Mouse (Mus musculus) lung, embryonic 14.5 days (tissue): ENCODE data around the gene Atp6v0a2. TPM values are rescaled to one million over a fixed set of nuclear protein-coding genes. Genes with fewer than 3 reads are reported as not detected.

Source experiments
- ATAC-seq: fragments of 200-750 bp; cut with Nextera tagmentation; 2 replicates; pipeline ENCODE4 v1.8.0; 2017; ENCODE audit warnings: mild to moderate bottlenecking, moderate TSS enrichment, moderate library complexity; ENCODE audit not compliant: insufficient read depth
- DNase-seq: peaks from one replicate; pipeline ENCODE4 v3.0.0-alpha.2; 2015
- H3K27ac ChIP-seq: fragments of 300-500 bp; sonication (generic); 2 replicates; pipeline ENCODE4 v1.5.1; 2014; ENCODE audit warnings: low read depth, mild to moderate bottlenecking, moderate library complexity
- H3K27me3 ChIP-seq: fragments of 300-500 bp; sonication (generic); 2 replicates; pipeline ENCODE4 v1.6.1; 2014; ENCODE audit warnings: low read length, control low read depth; ENCODE audit not compliant: insufficient read depth
- H3K36me3 ChIP-seq: fragments of 300-500 bp; sonication (generic); 2 replicates; pipeline ENCODE4 v1.6.1; 2014; ENCODE audit warnings: control low read depth; ENCODE audit not compliant: insufficient read depth
- H3K4me1 ChIP-seq: fragments of 300-500 bp; sonication (generic); 2 replicates; pipeline ENCODE4 v1.6.1; 2014; ENCODE audit warnings: antibody characterized with exemption, control low read depth; ENCODE audit not compliant: insufficient read depth
- H3K4me2 ChIP-seq: fragments of 300-500 bp; sonication (generic); 2 replicates; pipeline ENCODE4 v1.6.1; 2014; ENCODE audit warnings: mild to moderate bottlenecking
- H3K4me3 ChIP-seq: fragments of 300-500 bp; sonication (generic); 2 replicates; pipeline ENCODE4 v1.5.1; 2014; ENCODE audit warnings: low read depth, low read length
- H3K9ac ChIP-seq: fragments of 300-500 bp; sonication (generic); 2 replicates; pipeline ENCODE4 v1.6.1; 2014
- H3K9me3 ChIP-seq: fragments of 300-500 bp; sonication (generic); 2 replicates; pipeline ENCODE4 v1.6.1; 2016; ENCODE audit warnings: low read depth, low read length, control low read depth
- CTCF ChIP-seq: IDR thresholded peaks from 2 replicates; pipeline ENCODE4 v1.5.1; 2016; ENCODE audit warnings: antibody characterized with exemption, low read depth
- WGBS: fragments of 180-500 bp; shearing (Covaris S2); extraction: QIAGEN DNeasy Blood & Tissue Kit; methylation state at CpG from one replicate; pipeline ENCODE4 v1.1.7; 2014; 5-methylcytosine and 5-hydroxymethylcytosine counted together
- polyA plus RNA-seq: library from polyadenylated mRNA; unstranded; fragments of >200 nt; fragmentation: Nextera tagmentation; extraction: Ambion mirVana; gene quantifications from 2 replicates; pipeline ENCODE4 v1.2.1, GENCODE M21; 2014

Atp6v0a2 gene
- polyA plus RNA-seq, 1 experiment from 2014 or later, result 47.0 TPM

DNA sequence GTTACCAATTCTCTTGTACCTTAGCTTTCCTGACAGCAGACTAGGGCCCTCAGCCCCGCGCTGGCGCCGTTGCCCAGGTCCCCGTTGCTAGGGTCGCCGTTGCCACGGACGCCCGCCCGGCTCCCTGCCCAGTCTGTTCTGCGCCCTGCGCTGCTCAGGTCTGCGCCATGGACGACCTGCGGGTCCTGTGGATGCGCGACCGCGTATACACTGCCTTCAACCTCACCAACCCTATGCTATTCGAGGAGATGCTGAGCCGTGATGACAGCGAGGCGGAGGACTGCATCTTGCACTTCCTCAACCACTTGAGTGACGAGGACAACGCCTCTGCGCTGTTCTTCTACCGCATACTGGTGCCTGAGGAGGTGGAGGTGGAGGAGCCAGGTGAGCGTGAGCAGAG lies 96.6 kb downstream of the Atp6v0a2 start, which contains the start of gene Dnah10:
TSS of gene Dnah10 (plus strand) at position 89 of the 400 bp plus-strand sequence.
- ATAC-seq (peak; percentile 52; the same call in 1 of the 2 replicates), DNase-seq (peak; percentile 27)
- Histone ChIP-seq H3K4me1 (no peaks in the 10 kb centered on the region), H3K9me3 (no peaks in the 10 kb centered on the region), H3K36me3 (peaks cover 34% of the 10 kb centered on the region), H3K4me3 (no peak within 1 kb of the TSS), H3K27ac (no peak within 1 kb of the TSS), H3K9ac (no peak within 1 kb of the TSS), H3K27me3 (no peaks in the 10 kb centered on the region), H3K4me2 (no peak within 1 kb of the TSS)
- no peak for TF ChIP-seq CTCF
- 7% methylated on average over 29 of the region's 29 CpGs for WGBS

DNA sequence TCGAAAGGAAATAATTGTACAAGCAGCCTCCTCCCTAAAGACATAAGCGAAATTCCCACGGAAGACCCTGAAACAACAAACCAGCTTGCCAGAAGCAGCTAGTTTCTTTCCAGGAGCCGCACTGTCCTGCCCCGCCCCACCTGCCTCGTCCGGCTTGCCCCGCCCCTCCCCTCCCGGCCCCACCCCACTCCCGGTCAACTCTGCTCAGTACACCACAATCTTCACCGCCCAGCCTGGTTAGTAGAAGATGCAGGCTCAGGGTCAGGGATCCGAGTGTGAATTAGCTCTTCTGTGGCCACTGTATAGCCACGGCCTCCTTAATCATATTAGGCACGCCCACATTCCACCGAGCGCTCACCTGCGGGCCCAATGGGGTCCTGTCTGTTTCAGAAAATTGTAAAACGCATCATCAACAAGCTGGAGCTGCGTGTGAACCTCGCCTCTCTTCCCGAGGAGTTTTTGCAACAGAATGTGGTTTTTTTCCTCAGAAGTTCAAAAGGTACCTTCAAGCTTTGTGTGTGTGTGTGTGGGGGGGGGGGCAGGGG lies 101.4 kb downstream of the Atp6v0a2 start:
- TF ChIP-seq CTCF, result no peak
- Histone ChIP-seq H3K27me3 (no peaks in the 10 kb centered on the region), H3K27ac (no peak overlapping the region), H3K9me3 (no peaks in the 10 kb centered on the region), H3K9ac (no peak overlapping the region), H3K4me2 (peak overlapping the region; percentile 57), H3K36me3 (no peaks in the 10 kb centered on the region), H3K4me1 (no peaks in the 10 kb centered on the region), H3K4me3 (peak overlapping the region; percentile 21; the same call in 1 of the 2 replicates)
- no peak for ATAC-seq
- WGBS, result 12% methylated on average over 21 of the region's 21 CpGs
- DNase-seq, result peak; percentile 7

- ATAC-seq (no peak), DNase-seq (no peak)
- Histone ChIP-seq H3K9me3 (no peaks in the 10 kb centered on the region), H3K4me2 (no peak overlapping the region), H3K4me3 (no peak overlapping the region), H3K9ac (no peak overlapping the region), H3K27me3 (no peaks in the 10 kb centered on the region), H3K4me1 (no peaks in the 10 kb centered on the region), H3K27ac (no peak overlapping the region), H3K36me3 (no peaks in the 10 kb centered on the region)
- 86% methylated on average over 12 of the region's 12 CpGs for WGBS
- no peak for TF ChIP-seq CTCF
Measured at GRCm38 (mm10) chr5:124733961-124734360, 105.6 kb downstream of the Atp6v0a2 start.

DNA sequence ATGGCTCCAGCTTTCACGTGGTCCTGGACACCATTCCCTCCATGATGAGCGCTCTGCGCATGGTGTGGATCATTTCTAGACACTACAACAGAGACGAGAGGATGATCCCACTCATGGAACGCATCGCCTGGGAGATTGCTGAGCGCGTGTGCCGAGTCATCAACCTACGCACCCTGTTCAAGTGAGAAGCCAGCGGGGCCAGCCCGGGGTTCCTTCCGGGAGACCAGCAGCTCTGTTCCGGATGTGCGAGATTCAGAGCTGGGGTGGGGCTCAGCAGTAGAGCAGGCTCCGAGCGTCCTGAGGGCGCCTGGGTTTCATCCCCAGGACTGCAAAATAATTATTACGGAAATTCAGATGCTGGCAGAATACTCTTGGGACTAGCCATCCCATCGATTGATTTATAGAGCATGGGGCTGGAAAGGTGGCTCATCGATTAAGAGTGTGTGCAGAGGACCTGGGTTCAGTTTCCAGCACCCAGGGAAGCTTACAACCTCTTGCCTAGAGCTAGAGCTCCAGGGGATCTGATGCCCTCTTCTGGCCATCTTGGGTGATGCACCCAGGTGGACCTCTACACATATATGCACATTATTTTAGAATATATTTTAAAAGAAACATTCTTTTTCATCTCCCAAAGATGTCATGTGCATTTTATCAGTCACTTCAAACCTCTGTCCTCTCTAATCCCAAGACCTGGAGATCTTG lies 113.7 kb downstream of the Atp6v0a2 start:
- H3K9ac ChIP-seq, result no peak overlapping the region
- no peaks in the 10 kb centered on the region for H3K9me3 ChIP-seq
- no peak for DNase-seq
- H3K27me3 ChIP-seq, result no peaks in the 10 kb centered on the region
- WGBS, result 95% methylated on average over 21 of the region's 21 CpGs
- peak; percentile 12; the same call in 1 of the 2 replicates for TF ChIP-seq CTCF
- H3K4me1 ChIP-seq, result no peaks in the 10 kb centered on the region
- ATAC-seq, result no peak
- no peak overlapping the region for H3K4me3 ChIP-seq
- H3K36me3 ChIP-seq, result no peaks in the 10 kb centered on the region
- no peak overlapping the region for H3K27ac ChIP-seq
- no peak overlapping the region for H3K4me2 ChIP-seq

DNA sequence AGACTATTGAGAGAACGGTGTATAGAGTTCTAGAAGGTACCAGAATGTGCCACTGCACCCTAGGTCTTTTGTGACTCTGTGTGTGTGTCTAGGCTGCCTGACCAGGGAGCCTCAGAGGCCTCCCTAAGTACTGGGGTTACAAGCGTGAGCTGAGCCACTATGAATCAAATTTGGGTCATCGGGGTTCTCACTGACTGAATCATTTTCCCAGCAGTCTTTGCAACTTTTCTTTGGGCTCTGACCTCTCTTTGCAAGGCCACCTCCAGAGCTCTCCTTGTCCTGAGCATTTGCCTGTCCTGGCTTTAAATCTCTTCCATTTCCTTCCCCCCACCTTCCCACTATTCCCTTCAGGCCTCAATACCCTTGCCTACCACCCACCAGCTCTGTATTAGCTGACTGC lies 115.5 kb downstream of the Atp6v0a2 start:
- H3K9me3 ChIP-seq, result no peaks in the 10 kb centered on the region
- no peaks in the 10 kb centered on the region for H3K4me1 ChIP-seq
- 82% methylated on average over 3 of the region's 3 CpGs for WGBS
- no peak overlapping the region for H3K9ac ChIP-seq
- no peak for ATAC-seq
- no peaks in the 10 kb centered on the region for H3K27me3 ChIP-seq
- TF ChIP-seq CTCF, result no peak
- no peak overlapping the region for H3K4me3 ChIP-seq
- H3K4me2 ChIP-seq, result no peak overlapping the region
- no peaks in the 10 kb centered on the region for H3K36me3 ChIP-seq
- H3K27ac ChIP-seq, result no peak overlapping the region
- DNase-seq, result no peak

- H3K9me3 ChIP-seq, result no peaks in the 10 kb centered on the region
- no peak for TF ChIP-seq CTCF
- H3K27me3 ChIP-seq, result no peaks in the 10 kb centered on the region
- H3K4me2 ChIP-seq, result no peak overlapping the region
- H3K27ac ChIP-seq, result no peak overlapping the region
- WGBS, result 88% methylated on average over 15 of the region's 15 CpGs
- no peaks in the 10 kb centered on the region for H3K4me1 ChIP-seq
- ATAC-seq (no peak), DNase-seq (no peak)
- H3K36me3 ChIP-seq, result no peaks in the 10 kb centered on the region
- no peak overlapping the region for H3K9ac ChIP-seq
- H3K4me3 ChIP-seq, result no peak overlapping the region
Measured at GRCm38 (mm10) chr5:124746220-124746619, 117.8 kb downstream of the Atp6v0a2 start.

DNA sequence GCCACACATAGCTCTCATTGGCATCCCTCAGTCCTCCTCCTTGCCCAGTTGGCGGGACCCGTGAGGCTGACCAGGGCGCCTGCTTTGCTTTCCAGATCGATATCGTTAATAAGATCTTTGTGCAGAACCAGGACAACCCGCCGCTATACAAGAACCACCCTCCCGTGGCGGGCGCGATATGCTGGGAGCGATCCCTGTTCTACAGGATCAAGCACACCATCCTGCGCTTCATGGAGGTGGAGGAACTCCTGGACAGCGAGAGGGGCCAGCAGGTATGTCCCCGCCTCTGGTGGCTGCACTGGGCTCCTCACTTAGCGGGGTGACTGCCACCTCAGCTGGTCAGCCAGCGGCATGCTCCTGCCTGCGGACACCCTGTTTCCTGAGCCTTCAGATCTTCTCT lies 119.9 kb downstream of the Atp6v0a2 start:
- 78% methylated on average over 18 of the region's 18 CpGs for WGBS
- TF ChIP-seq CTCF, result no peak
- H3K9me3 ChIP-seq, result no peaks in the 10 kb centered on the region
- no peaks in the 10 kb centered on the region for H3K36me3 ChIP-seq
- no peak overlapping the region for H3K9ac ChIP-seq
- no peak for DNase-seq
- H3K27me3 ChIP-seq, result no peaks in the 10 kb centered on the region
- no peak overlapping the region for H3K4me2 ChIP-seq
- no peaks in the 10 kb centered on the region for H3K4me1 ChIP-seq
- no peak overlapping the region for H3K4me3 ChIP-seq
- no peak for ATAC-seq
- H3K27ac ChIP-seq, result no peak overlapping the region
